Mouse (Mus musculus) myocyte (in vitro differentiated cells): ENCODE measurements around the gene Col9a3. TPM values are rescaled to one million over a fixed set of nuclear protein-coding genes. Genes with fewer than 3 reads are reported as not detected.

Experiments used
- H3K27me3 ChIP-seq: one replicate; pipeline ENCODE4 v1.6.1; 2011; ENCODE audit not compliant: control insufficient read depth, insufficient read depth, insufficient read length
- H3K36me3 ChIP-seq: one replicate; pipeline ENCODE4 v1.6.1; 2011; ENCODE audit not compliant: control insufficient read depth, insufficient read depth
- H3K4me2 ChIP-seq: one replicate; pipeline ENCODE4 v1.6.1; 2011; ENCODE audit warnings: low read depth, control low read depth
- H3K4me3 ChIP-seq: one replicate; pipeline ENCODE4 v1.5.1; 2011; ENCODE audit warnings: mild to moderate bottlenecking, control low read depth, moderate library complexity
- H3K79me2 ChIP-seq: one replicate; pipeline ENCODE4 v1.6.1; 2011; ENCODE audit not compliant: control insufficient read depth, insufficient read depth
- H3ac ChIP-seq: one replicate; pipeline ENCODE4 v1.6.1; 2011; ENCODE audit not compliant: control insufficient read depth, insufficient read length
- MYOD1 ChIP-seq, 3 experiments: IDR thresholded peaks; one replicate each; pipeline ENCODE4 v1.6.1; 2011; ENCODE audit warnings: control low read depth in 2 of 3, low read depth in 2 of 3, mild to moderate bottlenecking in 2 of 3, moderate library complexity in 1 of 3; ENCODE audit not compliant: insufficient read length in 2 of 3, control insufficient read depth in 1 of 3
- POLR2A ChIP-seq: IDR thresholded peaks from one replicate; pipeline ENCODE4 v1.6.1; 2011; ENCODE audit warnings: low read depth, mild to moderate bottlenecking, control low read depth, moderate library complexity; ENCODE audit not compliant: insufficient read length
- polyA plus RNA-seq: library from polyadenylated mRNA; unstranded; fragments of >200 nt; fragmentation: generic; extraction: Trizol; gene quantifications from one replicate; pipeline ENCODE4 v1.2.1, GENCODE M21; 2012; ENCODE audit warnings: missing spikeins

Col9a3 gene
- polyA plus RNA-seq, 1 experiment: 0.22 TPM

GRCm38 (mm10) chr2:180662008-180662407 lies 64.4 kb downstream of the Col9a3 start:
- no peak for TF ChIP-seq MYOD1 (IDR thresholded peaks at IDR 0.05; ENCODE audit: control insufficient read depth in 1 of 3, insufficient read length in 2 of 3, low read depth in 2 of 3)
- TF ChIP-seq POLR2A: no peak
- no peaks in the 10 kb centered on the region for H3K27me3 ChIP-seq
- no peak overlapping the region for H3K4me2 ChIP-seq
- H3K36me3 ChIP-seq: peaks cover 11% of the 10 kb centered on the region
- H3K79me2 ChIP-seq: no peaks in the 10 kb centered on the region
- no peak overlapping the region for H3ac ChIP-seq
- no peak overlapping the region for H3K4me3 ChIP-seq

Other genes with a start within 250 kb of the Col9a3 start
- gene Slco4a1, start 141.5 kb upstream of the Col9a3 start, polyA plus RNA-seq: 0.18 TPM
- gene Ntsr1, start 97.8 kb upstream of the Col9a3 start, polyA plus RNA-seq: not detected
- gene Mrgbp, start 16.5 kb upstream of the Col9a3 start, polyA plus RNA-seq: 17.9 TPM
- gene Ogfr, start 8.5 kb upstream of the Col9a3 start, polyA plus RNA-seq: 81.8 TPM
- not detected for gene Tcfl5, start 44.9 kb downstream of the Col9a3 start, polyA plus RNA-seq
- gene Dido1, start 112.2 kb downstream of the Col9a3 start, polyA plus RNA-seq: 9.3 TPM
- gene Gid8, start 112.3 kb downstream of the Col9a3 start, polyA plus RNA-seq: 44.9 TPM
- 0.22 TPM for gene Slc17a9, start 127.5 kb downstream of the Col9a3 start, polyA plus RNA-seq
- gene Bhlhe23, start 179.1 kb downstream of the Col9a3 start, polyA plus RNA-seq: not detected